Mouse (Mus musculus) G1E (cell line): Measurements from ENCODE around the gene Mat2a. TPM values are rescaled to one million over a fixed set of nuclear protein-coding genes. Genes with fewer than 3 reads are reported as not detected.
A peak's percentile ranks its signal among the peaks of the same experiment; 100 is the strongest.

Source experiments
- ATAC-seq: 2 replicates; pipeline ENCODE4 v1.8.0; 2016; ENCODE audit warnings: mild to moderate bottlenecking; ENCODE audit not compliant: insufficient number of reproducible peaks, poor library complexity, low FRiP score, severe bottlenecking; ENCODE audit errors: extremely low read depth
- DNase-seq: peaks from one replicate; pipeline ENCODE4 v3.0.0; 2012; ENCODE audit warnings: low spot score
- H3K27me3 ChIP-seq: 2 replicates; pipeline ENCODE4 v1.6.1; 2012; ENCODE audit warnings: mild to moderate bottlenecking, low read length, inconsistent platforms; ENCODE audit not compliant: insufficient read depth
- H3K36me3 ChIP-seq: replicated peaks from 2 replicates; pipeline ENCODE3; 2012; ENCODE audit warnings: mild to moderate bottlenecking, inconsistent platforms
- H3K4me1 ChIP-seq: 2 replicates; pipeline ENCODE4 v1.6.1; 2012; ENCODE audit warnings: low read depth, low read length, inconsistent platforms, mixed read lengths; ENCODE audit not compliant: insufficient read depth
- H3K4me3 ChIP-seq: 2 replicates; pipeline ENCODE4 v1.5.1; 2012; ENCODE audit warnings: low read depth, mild to moderate bottlenecking, inconsistent platforms, low read length, moderate library complexity, mixed read lengths
- H3K9me3 ChIP-seq: replicated peaks from 2 replicates; pipeline ENCODE4 v1.6.1; 2012; ENCODE audit warnings: inconsistent platforms
- CTCF ChIP-seq: IDR thresholded peaks from 2 replicates; pipeline ENCODE4 v1.5.1; 2012; ENCODE audit warnings: low read depth, low read length, inconsistent platforms, mixed read lengths
- GATA1 ChIP-seq: IDR thresholded peaks from 2 replicates; pipeline ENCODE4 v1.6.1; 2012; ENCODE audit warnings: borderline replicate concordance, low read length, inconsistent platforms, mixed read lengths
- GATA2 ChIP-seq: IDR thresholded peaks from 2 replicates; pipeline ENCODE4 v1.6.1; 2012; ENCODE audit warnings: low read depth, low read length, inconsistent platforms, borderline replicate concordance
- POLR2AphosphoS5 ChIP-seq: IDR thresholded peaks from 2 replicates; pipeline ENCODE4 v1.6.1; 2012; ENCODE audit warnings: low read depth, low read length, inconsistent platforms; ENCODE audit not compliant: insufficient replicate concordance
- TAL1 ChIP-seq: conservative IDR thresholded peaks from 2 replicates; pipeline ENCODE4 v1.6.1; 2012; ENCODE audit warnings: low read depth, low read length, inconsistent platforms, mixed read lengths
- polyA plus RNA-seq: library from polyadenylated mRNA; stranded (reverse); fragments of >175 nt; gene quantifications from 2 replicates; pipeline ENCODE4 v1.2.3, GENCODE M21; 2012
- total RNA-seq, 2 experiments: library from RNA; stranded (forward) in 1 of 2; stranded (reverse) in 1 of 2; fragments of 200-1000 nt in 1 of 2; fragments of >200 nt in 1 of 2; fragmentation: Nextera tagmentation in 1 of 2; gene quantifications; 2 replicates each; pipeline ENCODE4 v1.2.3; 2014 to 2017

Mat2a gene
- total and polyA plus RNA-seq, 3 experiments = 34.2 to 414 (median 294) TPM

DNA sequence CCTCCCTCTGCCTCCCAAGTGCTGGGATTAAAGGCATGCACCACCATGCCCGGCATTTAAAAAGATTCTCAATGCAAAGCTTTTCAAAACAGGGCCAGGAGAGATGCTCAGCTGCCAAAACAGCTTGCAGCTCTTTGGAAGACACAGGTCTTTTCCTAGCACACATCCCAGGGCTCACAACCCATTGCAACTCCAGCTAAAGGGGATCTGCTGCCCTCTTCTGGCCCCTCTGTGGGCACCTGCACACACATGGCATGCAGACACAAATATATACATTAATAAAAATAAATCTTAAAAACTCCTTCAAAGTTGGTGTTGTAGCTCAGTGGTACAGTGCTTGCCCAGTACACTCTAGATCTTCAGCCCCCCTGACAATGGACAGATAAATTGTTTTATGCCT lies 29.4 kb downstream of the Mat2a start:
- TF ChIP-seq TAL1 (no peak), GATA2 (no peak), GATA1 (no peak), POLR2AphosphoS5 (no peak), CTCF (no peak)
- no peak for ATAC-seq
- H3K4me1 ChIP-seq = peaks cover 35% of the 10 kb centered on the region
- H3K36me3 ChIP-seq = peaks cover 8% of the 10 kb centered on the region
- H3K4me3 ChIP-seq = no peak overlapping the region
- no peak for DNase-seq
- peaks cover 5% of the 10 kb centered on the region; the same call in 1 of the 2 replicates for H3K27me3 ChIP-seq
- H3K9me3 ChIP-seq = no peaks in the 10 kb centered on the region

DNA sequence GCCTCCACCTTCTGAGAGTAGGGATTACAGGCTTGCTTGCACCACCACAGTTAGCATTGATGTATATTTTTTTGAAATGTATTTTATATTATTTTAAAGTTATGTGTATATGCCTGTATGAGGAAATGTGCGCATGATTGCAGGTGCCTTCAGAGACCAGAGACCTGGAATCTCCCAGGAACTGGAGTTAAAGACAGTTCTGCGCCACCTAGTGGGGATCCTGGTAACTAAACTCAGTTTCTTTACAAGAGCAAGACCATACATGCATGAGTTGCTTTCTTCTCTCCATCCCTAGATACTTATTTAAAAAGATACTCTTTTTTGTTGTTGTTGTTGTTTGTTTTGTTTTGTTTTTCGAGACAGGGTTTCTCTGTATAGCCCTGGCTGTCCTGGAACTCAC lies 29.8 kb downstream of the Mat2a start:
- no peak for DNase-seq
- peaks cover 8% of the 10 kb centered on the region for H3K36me3 ChIP-seq
- peaks cover 31% of the 10 kb centered on the region for H3K4me1 ChIP-seq
- H3K9me3 ChIP-seq = no peaks in the 10 kb centered on the region
- no peak for ATAC-seq
- TF ChIP-seq POLR2AphosphoS5 = no peak
- no peak for TF ChIP-seq GATA1
- TF ChIP-seq TAL1 = no peak
- no peak for TF ChIP-seq GATA2
- TF ChIP-seq CTCF = peak; percentile 48
- H3K27me3 ChIP-seq = peaks cover 5% of the 10 kb centered on the region; the same call in 1 of the 2 replicates
- H3K4me3 ChIP-seq = no peak overlapping the region

DNA sequence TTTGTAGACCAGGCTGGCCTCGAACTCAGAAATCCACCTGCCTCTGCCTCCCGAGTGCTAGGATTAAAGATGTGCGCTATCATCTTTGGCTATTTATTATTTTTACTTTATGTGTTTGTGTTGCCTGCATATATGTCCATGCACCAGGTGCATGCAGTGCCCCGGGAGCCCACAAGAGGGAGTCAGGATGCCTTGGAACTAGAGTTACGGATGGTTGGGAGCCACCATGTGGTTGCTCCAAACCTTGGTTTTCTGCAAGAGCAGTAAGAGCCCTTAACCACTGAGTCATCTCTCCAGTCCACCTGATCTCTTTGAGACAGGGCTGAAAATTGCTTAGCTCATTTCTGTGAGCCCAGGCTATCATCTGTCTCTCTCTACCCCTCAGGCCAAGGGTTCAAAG lies 32.2 kb downstream of the Mat2a start:
- Histone ChIP-seq H3K4me3 (no peak overlapping the region), H3K9me3 (no peaks in the 10 kb centered on the region), H3K36me3 (peaks cover 8% of the 10 kb centered on the region), H3K27me3 (peaks cover 5% of the 10 kb centered on the region; the same call in 1 of the 2 replicates), H3K4me1 (peaks cover 25% of the 10 kb centered on the region)
- TF ChIP-seq GATA2 = no peak
- peak; percentile 96 for TF ChIP-seq CTCF
- TF ChIP-seq GATA1 = no peak
- peak; percentile 91 for ATAC-seq
- no peak for DNase-seq

DNA sequence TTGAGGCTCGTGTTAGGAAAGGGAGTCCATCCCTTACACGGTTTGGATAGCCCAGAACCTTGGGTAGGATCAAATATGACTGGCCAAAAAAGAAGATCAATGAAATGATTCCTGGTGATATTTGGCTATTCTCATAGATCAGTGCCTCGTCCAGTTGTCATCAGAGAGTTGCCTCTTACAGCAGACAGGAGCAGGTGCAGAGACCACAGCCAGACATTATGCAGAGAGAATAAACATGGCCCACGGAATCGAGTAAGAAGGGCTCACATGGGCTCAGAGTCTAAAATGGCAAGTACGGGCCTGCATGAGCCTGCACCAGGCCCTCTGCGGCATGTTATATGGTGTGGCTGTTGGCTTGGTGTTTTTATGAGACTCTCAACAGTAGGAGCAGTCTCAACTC lies 34.0 kb downstream of the Mat2a start:
- ATAC-seq (no peak), DNase-seq (no peak)
- Histone ChIP-seq H3K4me3 (no peak overlapping the region), H3K27me3 (no peaks in the 10 kb centered on the region), H3K9me3 (no peaks in the 10 kb centered on the region), H3K4me1 (peaks cover 26% of the 10 kb centered on the region), H3K36me3 (peaks cover 8% of the 10 kb centered on the region)
- TF ChIP-seq GATA1 (no peak), TAL1 (no peak), POLR2AphosphoS5 (no peak), GATA2 (no peak), CTCF (no peak)

DNA sequence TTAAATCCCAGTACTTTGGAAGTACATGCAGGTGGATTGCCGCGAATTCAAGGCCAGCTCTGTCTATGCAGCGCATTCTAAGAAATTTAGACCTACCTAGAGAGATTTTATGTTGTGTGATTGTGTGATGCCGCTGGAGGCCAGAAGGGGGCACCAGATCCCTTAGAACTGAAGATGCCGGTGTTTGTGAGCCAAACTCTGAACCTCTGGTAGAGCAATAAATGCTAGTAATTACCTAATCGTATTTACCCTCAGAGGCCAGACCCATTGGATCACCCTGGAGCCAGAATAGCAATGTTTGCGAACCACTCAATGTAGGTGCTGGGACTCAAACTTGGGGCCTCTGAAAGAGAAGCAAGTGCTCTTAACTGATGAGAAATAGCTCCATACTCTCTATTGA lies 37.5 kb downstream of the Mat2a start:
- TF ChIP-seq GATA1 (no peak), GATA2 (no peak), CTCF (peak; percentile 70), POLR2AphosphoS5 (no peak), TAL1 (no peak)
- peaks cover 45% of the 10 kb centered on the region for H3K4me1 ChIP-seq
- ATAC-seq (no peak), DNase-seq (no peak)
- H3K9me3 ChIP-seq = no peaks in the 10 kb centered on the region
- H3K4me3 ChIP-seq = no peak overlapping the region
- H3K36me3 ChIP-seq = peaks cover 31% of the 10 kb centered on the region
- no peaks in the 10 kb centered on the region for H3K27me3 ChIP-seq

DNA sequence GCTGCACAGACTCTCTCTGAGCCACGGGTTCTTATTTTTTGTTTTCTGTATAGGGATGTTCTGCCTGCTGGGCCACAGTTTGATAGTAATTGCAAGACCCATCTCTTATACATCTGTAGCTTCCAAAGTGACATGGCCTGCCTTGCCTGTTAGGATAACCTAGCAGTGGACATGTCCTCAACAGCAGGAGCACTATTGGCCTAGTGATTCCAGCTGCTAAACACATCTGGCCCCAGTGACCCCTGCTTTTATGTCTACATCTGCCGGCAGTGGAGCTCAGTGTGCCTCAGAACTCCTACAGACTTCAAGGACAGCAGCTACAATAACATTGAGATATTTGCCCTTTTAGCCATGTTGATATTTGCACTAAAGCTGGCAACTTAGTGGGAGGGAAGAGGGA lies 39.4 kb downstream of the Mat2a start:
- H3K27me3 ChIP-seq = no peaks in the 10 kb centered on the region
- ATAC-seq (no peak), DNase-seq (no peak)
- H3K36me3 ChIP-seq = peaks cover 38% of the 10 kb centered on the region
- no peak overlapping the region for H3K4me3 ChIP-seq
- H3K9me3 ChIP-seq = no peaks in the 10 kb centered on the region
- TF ChIP-seq TAL1 (no peak), GATA2 (no peak), GATA1 (no peak), CTCF (no peak), POLR2AphosphoS5 (no peak)
- H3K4me1 ChIP-seq = peaks cover 48% of the 10 kb centered on the region

DNA sequence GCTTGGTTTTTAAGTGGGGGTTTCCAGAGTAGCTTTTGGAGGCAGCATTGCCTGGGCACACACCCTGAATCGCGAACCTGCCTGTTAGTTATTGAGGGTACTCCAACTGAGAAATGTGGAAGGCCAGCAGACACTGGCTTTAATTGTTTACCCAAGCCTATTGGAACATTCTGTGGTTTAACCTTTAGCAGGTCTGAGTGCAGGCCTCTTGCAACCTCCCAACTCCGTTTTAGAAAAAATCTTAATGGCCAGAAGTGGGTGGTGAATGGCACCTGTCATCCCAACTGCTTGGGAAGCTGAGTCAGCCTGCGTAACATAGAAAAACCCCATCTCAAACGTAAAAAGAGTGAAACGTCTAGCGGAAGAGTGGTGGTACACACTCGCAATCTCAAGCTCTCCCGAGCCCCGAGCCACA lies 42.5 kb downstream of the Mat2a start:
- Histone ChIP-seq H3K4me3 (no peak overlapping the region), H3K4me1 (peaks cover 69% of the 10 kb centered on the region), H3K9me3 (no peaks in the 10 kb centered on the region), H3K36me3 (peaks cover 66% of the 10 kb centered on the region), H3K27me3 (no peaks in the 10 kb centered on the region)
- no peak for ATAC-seq
- no peak for DNase-seq
- TF ChIP-seq GATA1 (no peak), POLR2AphosphoS5 (no peak), GATA2 (no peak), CTCF (no peak), TAL1 (no peak)
